Mouse (Mus musculus) midbrain, embryonic 13.5 days (tissue): ENCODE data around the gene Taar3. TPM values are rescaled to one million over a fixed set of nuclear protein-coding genes. Genes with fewer than 3 reads are reported as not detected.

ENCODE experiments used
- polyA plus RNA-seq: library from polyadenylated mRNA; unstranded; fragments of >200 nt; fragmentation: Nextera tagmentation; extraction: Ambion mirVana; gene quantifications from 2 replicates; pipeline ENCODE4 v1.2.1, GENCODE M21; 2015

Gene Taar3
- polyA plus RNA-seq, 1 experiment from 2014 or later: not detected

Other genes with a start within 250 kb of the Taar3 start
- 113 and 114 TPM in 2 replicates for gene Rps12, start 162.3 kb upstream of the Taar3 start, polyA plus RNA-seq
- gene Slc18b1, start 152.6 kb upstream of the Taar3 start, polyA plus RNA-seq: 15.3 and 20.6 TPM in 2 replicates
- gene Vnn3, start 98.1 kb upstream of the Taar3 start, polyA plus RNA-seq: not detected in 2 replicates
- gene Vnn1, start 54.9 kb upstream of the Taar3 start, polyA plus RNA-seq: 0.19 and 0.21 TPM in 2 replicates
- gene Taar1, start 29.2 kb upstream of the Taar3 start, polyA plus RNA-seq: not detected in 2 replicates
- gene Taar2, start 11.0 kb upstream of the Taar3 start, polyA plus RNA-seq: not detected in 2 replicates
- not detected in 2 replicates for gene Taar4, start 10.9 kb downstream of the Taar3 start, polyA plus RNA-seq
- gene Taar5, start 21.1 kb downstream of the Taar3 start, polyA plus RNA-seq: not detected in 2 replicates
- gene Taar6, start 36.1 kb downstream of the Taar3 start, polyA plus RNA-seq: not detected in 2 replicates
- gene Taar7a, start 43.9 kb downstream of the Taar3 start, polyA plus RNA-seq: not detected in 2 replicates
- not detected in 2 replicates for gene Taar7b, start 50.4 kb downstream of the Taar3 start, polyA plus RNA-seq
- gene Taar7d, start 77.7 kb downstream of the Taar3 start, polyA plus RNA-seq: not detected in 2 replicates
- not detected in 2 replicates for gene Taar7e, start 88.1 kb downstream of the Taar3 start, polyA plus RNA-seq
- gene Taar7f, start 100.0 kb downstream of the Taar3 start, polyA plus RNA-seq: not detected in 2 replicates
- gene Taar8a, start 126.9 kb downstream of the Taar3 start, polyA plus RNA-seq: not detected in 2 replicates
- not detected in 2 replicates for gene Taar8b, start 142.7 kb downstream of the Taar3 start, polyA plus RNA-seq
- gene Taar8c, start 152.4 kb downstream of the Taar3 start, polyA plus RNA-seq: not detected in 2 replicates
- not detected in 2 replicates for gene Taar9, start 160.0 kb downstream of the Taar3 start, polyA plus RNA-seq
- gene Stx7, start 199.7 kb downstream of the Taar3 start, polyA plus RNA-seq: 220 and 254 TPM in 2 replicates